Mouse (Mus musculus) liver, embryonic 14 days (tissue): ENCODE results near the gene Gtf2i. TPM values are rescaled to one million over a fixed set of nuclear protein-coding genes. Genes with fewer than 3 reads are reported as not detected.

Experiments used
- polyA plus RNA-seq: library from polyadenylated mRNA; depleted of rRNA; stranded (reverse); fragments of >200 nt; gene quantifications from 2 replicates; pipeline ENCODE4 v1.2.3, GENCODE M21; 2012; rRNA removed

Gene Gtf2i
- polyA plus RNA-seq, result 24.5 and 30.4 TPM in 2 replicates

GRCm38 (mm10) chr5:134314688-134315622, at the start of gene Gtf2i:
Gene Gtf2i, minus strand, starts transcription at chr5:134314760.

GRCm38 (mm10) chr5:134229391-134229790, 85.2 kb downstream of the Gtf2i start, which contains the start of gene Ncf1:
Gene Ncf1, minus strand, starts transcription at chr5:134229625.

Other genes starting within 250 kb of the Gtf2i start
- gene Castor2, start 215.0 kb downstream of the Gtf2i start, polyA plus RNA-seq, result 0.24 and 0.25 TPM in 2 replicates
- gene Rcc1l, start 138.0 kb downstream of the Gtf2i start, polyA plus RNA-seq, result 7.6 and 8.7 TPM in 2 replicates
- 1.7 and 2.3 TPM in 2 replicates for gene Gtf2ird2, start 130.7 kb downstream of the Gtf2i start, polyA plus RNA-seq
- gene Ncf1, start 85.1 kb downstream of the Gtf2i start, polyA plus RNA-seq, result 8.7 and 11.6 TPM in 2 replicates
- gene Gtf2ird1, start 142.0 kb upstream of the Gtf2i start, polyA plus RNA-seq, result 7.7 and 7.8 TPM in 2 replicates
- gene Clip2, start 237.7 kb upstream of the Gtf2i start, polyA plus RNA-seq, result 1.6 TPM in 2 replicates
- gene Syna, start 245.4 kb upstream of the Gtf2i start, polyA plus RNA-seq, result not detected in 2 replicates